Mouse (Mus musculus) embryonic fibroblast, embryonic 13.5 days (primary cell): ENCODE measurements around the gene Ebf1.

Source experiments
- CTCF ChIP-seq: IDR thresholded peaks from 2 replicates; pipeline ENCODE4 v1.5.1; 2011; ENCODE audit warnings: mild to moderate bottlenecking, control low read depth, low read length, moderate library complexity, borderline replicate concordance; ENCODE audit not compliant: insufficient read depth
- POLR2A ChIP-seq: IDR thresholded peaks from 2 replicates; pipeline ENCODE4 v1.6.1; 2011; ENCODE audit warnings: low read depth, mild to moderate bottlenecking, control low read depth, low read length, moderate library complexity

DNA sequence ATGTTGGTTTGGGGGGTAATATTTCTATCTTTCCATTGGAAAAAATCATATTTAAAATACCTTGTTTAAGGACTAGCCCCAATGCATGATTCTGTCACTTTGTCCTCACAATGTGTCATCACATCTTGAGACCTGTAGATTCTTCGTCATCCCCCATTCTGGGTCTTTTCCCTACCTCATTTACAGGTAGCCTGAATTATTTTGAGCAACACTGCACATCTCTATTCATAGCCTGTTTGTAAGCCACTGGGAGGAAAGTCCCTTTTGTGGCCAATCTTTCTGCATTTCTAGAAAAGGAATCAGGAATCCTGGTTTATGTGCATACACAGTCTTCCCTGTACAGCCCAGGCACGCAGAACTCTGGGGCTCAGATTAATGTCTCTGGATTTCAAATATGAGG lies 269.8 kb downstream of the Ebf1 start:
- TF ChIP-seq CTCF: no peak
- no peak for TF ChIP-seq POLR2A
